Mouse (Mus musculus) cerebellum, adult 2 months (tissue): ENCODE measurements around the gene Rnft1. TPM values are rescaled to one million over a fixed set of nuclear protein-coding genes. Genes with fewer than 3 reads are reported as not detected.
"Not testable (repeated sequence)": the region's sequence is repeated elsewhere in the genome, so short reads cannot be mapped to it uniquely, and the experiment has no call there.

Experiments used
- DNase-seq, 2 experiments: peaks; one replicate each; pipeline ENCODE4 v3.0.0; 2021
- H3K27ac ChIP-seq: fragments of 200-500 bp; 2 replicates; pipeline ENCODE4 v1.5.1; 2012; ENCODE audit warnings: low read length, control low read depth, inconsistent platforms; ENCODE audit not compliant: insufficient read depth
- H3K27me3 ChIP-seq: fragments of 200-500 bp; 2 replicates; pipeline ENCODE4 v1.6.1; 2012; ENCODE audit warnings: inconsistent platforms, mild to moderate bottlenecking, low read length, moderate library complexity; ENCODE audit not compliant: control insufficient read depth, insufficient read depth
- H3K4me1 ChIP-seq: fragments of 200-500 bp; 2 replicates; pipeline ENCODE4 v1.6.1; 2011; ENCODE audit warnings: low read length; ENCODE audit not compliant: control insufficient read depth, insufficient read depth
- H3K4me3 ChIP-seq: fragments of 200-500 bp; replicated peaks from 2 replicates; pipeline ENCODE3; 2011; ENCODE audit warnings: mild to moderate bottlenecking, low read depth, low read length, control low read depth; ENCODE audit not compliant: insufficient read depth
- CTCF ChIP-seq: fragments of 200-500 bp; IDR thresholded peaks from 2 replicates; pipeline ENCODE4 v1.5.1; 2011; ENCODE audit warnings: low read depth, mild to moderate bottlenecking, control low read depth, low read length, moderate library complexity, borderline replicate concordance; ENCODE audit not compliant: insufficient read depth
- POLR2A ChIP-seq: fragments of 200-500 bp; IDR thresholded peaks from 2 replicates; pipeline ENCODE4 v1.6.1; 2011; ENCODE audit warnings: low read length, control low read depth, borderline replicate concordance; ENCODE audit not compliant: insufficient read depth
- WGBS: fragments of 180-500 bp; shearing (Covaris S2); methylation state at CpG from one replicate; pipeline ENCODE4 v1.1.7; 2018; 5-methylcytosine and 5-hydroxymethylcytosine counted together
- polyA plus RNA-seq: library from polyadenylated mRNA; depleted of rRNA; stranded (reverse); fragments of >200 nt; gene quantifications from 2 replicates; pipeline ENCODE4 v1.2.3, GENCODE M21; 2012

The Rnft1 gene
- polyA plus RNA-seq, 1 experiment = 11.6 TPM

DNA sequence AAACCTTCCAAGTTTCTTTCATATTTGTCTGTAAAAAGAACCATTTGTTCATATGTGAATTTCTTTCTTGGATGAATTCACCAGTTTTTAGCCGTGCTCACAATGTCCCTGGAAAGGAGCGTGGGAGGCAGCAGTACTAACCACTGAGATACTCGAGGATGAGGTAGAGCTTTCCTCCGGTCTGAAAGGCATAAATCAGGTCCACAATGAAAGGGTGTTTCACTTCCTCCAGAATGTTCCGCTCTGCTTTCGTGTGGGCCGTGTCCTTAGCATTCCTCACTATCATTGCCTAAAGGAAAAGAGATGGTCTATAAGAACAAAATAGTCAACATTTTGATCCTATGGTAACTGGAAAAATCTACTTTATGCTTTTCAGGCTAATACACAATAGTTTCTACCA, 35.3 kb downstream of the Rnft1 start:
- DNase-seq = no peak
- no peak for TF ChIP-seq CTCF
- TF ChIP-seq POLR2A = no peak
- H3K4me1 ChIP-seq = no peaks in the 10 kb centered on the region
- H3K27ac ChIP-seq = no peak overlapping the region
- 93% methylated on average over 7 of the region's 7 CpGs for WGBS
- H3K4me3 ChIP-seq = no peak overlapping the region
- H3K27me3 ChIP-seq = no peaks in the 10 kb centered on the region

DNA sequence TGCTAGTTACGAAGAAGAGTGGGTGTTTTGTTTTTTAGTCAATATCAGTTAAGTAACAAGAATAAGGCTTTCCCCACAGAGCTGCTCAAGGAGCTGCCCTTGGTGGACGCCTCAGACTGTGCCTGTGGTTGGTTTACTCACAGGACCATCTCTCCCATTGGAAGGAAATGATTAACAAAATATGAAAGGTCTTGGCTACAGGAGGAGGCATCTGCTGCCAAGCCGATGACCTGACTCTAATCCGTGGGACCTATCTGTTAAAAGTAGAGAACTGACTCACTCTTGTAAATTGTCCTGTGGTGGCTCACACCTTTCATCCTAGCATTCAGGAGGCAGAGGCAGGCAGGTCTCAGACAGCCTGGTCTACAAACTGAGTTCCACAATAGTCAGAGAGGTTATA, 43.1 kb downstream of the Rnft1 start:
- WGBS = 50% methylated on average over 4 of the region's 4 CpGs
- Histone ChIP-seq H3K4me3 (no peak overlapping the region), H3K27me3 (no peaks in the 10 kb centered on the region), H3K4me1 (no peaks in the 10 kb centered on the region), H3K27ac (no peak overlapping the region)
- DNase-seq = no peak
- TF ChIP-seq POLR2A (no peak), CTCF (no peak)

DNA sequence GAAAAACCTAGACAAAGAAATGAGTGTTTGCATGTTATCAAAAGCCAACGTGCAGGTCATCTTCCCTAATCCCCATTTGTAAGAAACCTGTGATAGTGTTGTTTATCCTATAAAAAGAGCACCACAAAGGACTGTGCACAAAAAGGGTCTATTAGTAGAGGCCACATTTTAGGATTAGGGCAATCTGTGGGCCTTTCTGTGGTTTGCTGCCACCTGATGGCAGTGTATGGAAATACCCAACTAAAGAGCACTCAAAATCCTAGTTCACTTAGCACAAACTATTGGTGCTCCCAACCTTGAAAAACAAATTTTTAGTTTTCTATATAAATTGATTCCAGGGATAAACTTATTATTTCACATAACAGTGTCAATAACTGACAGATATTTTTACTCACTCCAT, 48.4 kb downstream of the Rnft1 start:
- H3K4me1 ChIP-seq = no peaks in the 10 kb centered on the region
- TF ChIP-seq CTCF = peak; percentile 34; the same call in 1 of the 2 replicates
- no peak for TF ChIP-seq POLR2A
- no peak overlapping the region for H3K27ac ChIP-seq
- no peak overlapping the region for H3K4me3 ChIP-seq
- no peaks in the 10 kb centered on the region for H3K27me3 ChIP-seq
- no peak for DNase-seq
- 87% methylated on average over 1 of the region's 1 CpGs for WGBS

- not testable (repeated sequence) for H3K27me3 ChIP-seq, DNase-seq, H3K4me1 ChIP-seq, H3K4me3 ChIP-seq, H3K27ac ChIP-seq
- WGBS = 90% methylated on average over 6 of the region's 6 CpGs
Measured at GRCm38 (mm10) chr11:86533302-86533701, 48.8 kb downstream of the Rnft1 start.

- H3K27ac ChIP-seq = no peak overlapping the region
- DNase-seq = no peak
- WGBS = 95% methylated on average over 5 of the region's 5 CpGs
- H3K4me3 ChIP-seq = no peak overlapping the region
- no peaks in the 10 kb centered on the region for H3K4me1 ChIP-seq
- no peaks in the 10 kb centered on the region for H3K27me3 ChIP-seq
- TF ChIP-seq POLR2A (no peak), CTCF (no peak)
Measured at GRCm38 (mm10) chr11:86534201-86534910, 49.9 kb downstream of the Rnft1 start.

DNA sequence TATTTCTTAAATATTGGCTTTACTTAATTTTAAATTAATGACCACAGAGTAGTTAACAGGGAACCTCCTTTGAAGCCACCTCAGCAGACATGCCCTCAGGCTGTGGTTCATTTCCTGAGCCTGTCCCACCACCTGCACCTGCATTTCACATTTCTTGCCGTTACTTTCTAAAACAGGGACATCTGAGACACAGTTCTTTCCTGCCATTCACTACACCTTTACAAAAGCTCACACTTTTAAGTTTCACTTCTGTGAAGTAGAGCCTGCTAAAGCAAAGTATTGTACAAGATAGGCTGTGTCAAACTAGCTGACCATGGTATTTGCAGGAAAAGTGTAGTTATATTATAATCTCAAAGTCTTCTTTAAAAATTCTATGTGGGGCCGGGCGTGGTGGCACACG, 54.3 kb downstream of the Rnft1 start:
- WGBS = 89% methylated on average over 4 of the region's 4 CpGs
- Histone ChIP-seq H3K4me3 (no peak overlapping the region), H3K27ac (no peak overlapping the region), H3K4me1 (no peaks in the 10 kb centered on the region), H3K27me3 (no peaks in the 10 kb centered on the region)
- DNase-seq = no peak
- TF ChIP-seq CTCF (no peak), POLR2A (no peak)

- H3K4me3 ChIP-seq = no peak overlapping the region
- WGBS = 69% methylated on average over 6 of the region's 6 CpGs
Measured at GRCm38 (mm10) chr11:86539716-86540475, 55.4 kb downstream of the Rnft1 start.

GRCm38 (mm10) chr11:86540476-86540845, 56.0 kb downstream of the Rnft1 start:
- 63% methylated on average over 2 of the region's 2 CpGs for WGBS
- no peaks in the 10 kb centered on the region for H3K4me1 ChIP-seq

More at GRCm38 (mm10) chr11:86539716-86540475, 55.4 kb downstream of the Rnft1 start:
- no peak for TF ChIP-seq POLR2A
- TF ChIP-seq CTCF = no peak
- Histone ChIP-seq H3K4me1 (no peaks in the 10 kb centered on the region), H3K27me3 (no peaks in the 10 kb centered on the region), H3K27ac (no peak overlapping the region)
- DNase-seq = no peak

More at GRCm38 (mm10) chr11:86540476-86540845, 56.0 kb downstream of the Rnft1 start:
- no peak overlapping the region for H3K27ac ChIP-seq
- TF ChIP-seq CTCF (no peak), POLR2A (no peak)
- no peak for DNase-seq
- no peaks in the 10 kb centered on the region for H3K27me3 ChIP-seq
- no peak overlapping the region for H3K4me3 ChIP-seq
